Mouse (Mus musculus) liver, adult 2 months (tissue): ENCODE measurements around the gene Fgfr2. TPM values are rescaled to one million over a fixed set of nuclear protein-coding genes. Genes with fewer than 3 reads are reported as not detected.

Source experiments
- DNase-seq: peaks from one replicate; pipeline ENCODE4 v3.0.0-alpha.2; 2011; ENCODE audit warnings: low read depth, low spot score; ENCODE audit errors: extremely low read depth
- H3K27ac ChIP-seq: fragments of 200-500 bp; replicated peaks from 2 replicates; pipeline ENCODE4 v1.5.1; 2012; ENCODE audit warnings: low read depth, mild to moderate bottlenecking, control low read depth, inconsistent platforms, low read length; ENCODE audit not compliant: insufficient read depth
- H3K27me3 ChIP-seq: fragments of 200-500 bp; 2 replicates; pipeline ENCODE4 v1.6.1; 2012; ENCODE audit warnings: mild to moderate bottlenecking, moderate library complexity, low read length, inconsistent platforms; ENCODE audit not compliant: control insufficient read depth, insufficient read depth
- H3K36me3 ChIP-seq: fragments of 200-500 bp; 2 replicates; pipeline ENCODE4 v1.6.1; 2012; ENCODE audit warnings: low read length, inconsistent platforms; ENCODE audit not compliant: control insufficient read depth, insufficient read depth
- H3K4me1 ChIP-seq: fragments of 200-500 bp; 2 replicates; pipeline ENCODE4 v1.6.1; 2011; ENCODE audit warnings: low read length; ENCODE audit not compliant: control insufficient read depth, insufficient read depth
- H3K4me3 ChIP-seq: fragments of 200-500 bp; 2 replicates; pipeline ENCODE4 v1.5.1; 2011; ENCODE audit warnings: low read depth, mild to moderate bottlenecking, control low read depth, low read length, moderate library complexity; ENCODE audit not compliant: insufficient read depth
- H3K79me2 ChIP-seq: fragments of 200-500 bp; 2 replicates; pipeline ENCODE4 v1.6.1; 2012; ENCODE audit warnings: inconsistent platforms, mild to moderate bottlenecking, low read length, moderate library complexity; ENCODE audit not compliant: control insufficient read depth, insufficient read depth
- H3K9ac ChIP-seq: fragments of 200-500 bp; 2 replicates; pipeline ENCODE4 v1.6.1; 2012; ENCODE audit warnings: low read depth, mild to moderate bottlenecking, control low read depth, inconsistent platforms, low read length
- CTCF ChIP-seq: fragments of 200-500 bp; IDR thresholded peaks from 2 replicates; pipeline ENCODE4 v1.5.1; 2011; ENCODE audit warnings: low read depth, low read length, control low read depth
- POLR2A ChIP-seq: fragments of 200-500 bp; IDR thresholded peaks from 2 replicates; pipeline ENCODE4 v1.6.1; 2011; ENCODE audit warnings: low read length, control low read depth; ENCODE audit not compliant: insufficient read depth; ENCODE audit errors: extremely low read depth
- WGBS: fragments of 180-500 bp; shearing (Covaris S2); methylation state at CpG from one replicate; pipeline ENCODE4 v1.1.7; 2018; 5-methylcytosine and 5-hydroxymethylcytosine counted together
- polyA plus RNA-seq: library from polyadenylated mRNA; depleted of rRNA; stranded (reverse); fragments of >200 nt; gene quantifications from 2 replicates; pipeline ENCODE4 v1.2.3, GENCODE M21; 2012
- total RNA-seq: library from RNA; depleted of rRNA; stranded (reverse); fragments of >200 nt; gene quantifications from 2 replicates; pipeline ENCODE4 v1.2.3, GENCODE M21; 2014

Gene Fgfr2
- total and polyA plus RNA-seq, 2 experiments = 16.7 to 35.2 TPM

GRCm38 (mm10) chr7:131552781-131553180, 1570.4 kb downstream of the Fgfr2 start:
- no peak for DNase-seq
- H3K36me3 ChIP-seq = no peaks in the 10 kb centered on the region
- no peaks in the 10 kb centered on the region for H3K79me2 ChIP-seq
- H3K4me3 ChIP-seq = no peak overlapping the region
- H3K27me3 ChIP-seq = peaks cover 56% of the 10 kb centered on the region
- WGBS = 5% methylated on average over 5 of the region's 5 CpGs
- no peak overlapping the region for H3K9ac ChIP-seq
- TF ChIP-seq POLR2A (no peak), CTCF (no peak)
- H3K4me1 ChIP-seq = peaks cover 8% of the 10 kb centered on the region
- no peak overlapping the region for H3K27ac ChIP-seq

DNA sequence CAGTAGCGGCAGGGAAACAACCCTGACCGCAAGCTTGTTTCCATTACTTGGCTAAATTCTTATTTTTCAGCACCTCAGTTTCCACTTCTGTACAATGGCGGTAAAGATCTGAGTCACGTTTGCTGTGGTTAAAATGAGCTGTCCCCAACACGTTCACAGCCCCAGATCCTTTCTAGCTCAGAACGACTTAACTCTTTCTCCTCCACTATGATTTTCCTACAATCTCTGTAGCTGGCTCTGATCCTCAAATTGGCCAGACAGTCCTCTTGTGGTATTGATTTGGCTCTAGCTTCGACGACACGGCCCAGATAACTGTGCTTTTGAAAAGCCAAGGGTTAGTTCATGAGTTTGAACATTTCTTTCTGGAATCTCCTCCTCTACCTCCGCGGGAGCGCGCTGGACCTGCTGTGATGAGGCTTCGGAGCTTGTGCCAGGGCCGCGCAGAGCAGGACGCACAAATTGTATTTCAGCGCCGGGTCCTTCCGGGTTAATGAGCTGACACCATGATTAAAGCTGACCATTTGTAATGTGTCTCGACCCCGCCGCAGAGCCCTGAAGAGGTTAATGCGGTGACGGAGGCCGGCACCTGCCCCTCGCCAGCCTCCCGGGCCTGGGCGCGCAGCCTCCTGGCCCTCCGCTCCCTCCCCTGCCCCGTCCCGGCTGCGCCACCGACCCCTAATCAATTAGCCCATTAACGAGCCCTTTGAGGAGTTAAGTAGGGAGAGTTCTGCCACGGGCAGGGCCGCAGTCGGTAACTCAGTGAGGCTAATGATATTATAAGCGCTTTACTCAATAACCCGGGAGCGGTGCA, 1571.0 kb downstream of the Fgfr2 start:
- WGBS = 4% methylated on average over 42 of the region's 42 CpGs
- no peak overlapping the region for H3K9ac ChIP-seq
- TF ChIP-seq POLR2A = no peak
- TF ChIP-seq CTCF = no peak
- no peak for DNase-seq
- H3K27ac ChIP-seq = no peak overlapping the region
- no peak overlapping the region for H3K4me3 ChIP-seq
- peaks cover 56% of the 10 kb centered on the region for H3K27me3 ChIP-seq
- H3K4me1 ChIP-seq = peaks cover 8% of the 10 kb centered on the region
- no peaks in the 10 kb centered on the region for H3K79me2 ChIP-seq
- no peaks in the 10 kb centered on the region for H3K36me3 ChIP-seq

- no peaks in the 10 kb centered on the region for H3K36me3 ChIP-seq
- H3K27ac ChIP-seq = no peak overlapping the region
- no peak for TF ChIP-seq POLR2A
- TF ChIP-seq CTCF = no peak
- H3K4me1 ChIP-seq = peaks cover 5% of the 10 kb centered on the region
- H3K79me2 ChIP-seq = no peaks in the 10 kb centered on the region
- WGBS = 2% methylated on average over 4 of the region's 4 CpGs
- no peak overlapping the region for H3K4me3 ChIP-seq
- no peak overlapping the region for H3K9ac ChIP-seq
- peaks cover 55% of the 10 kb centered on the region for H3K27me3 ChIP-seq
- no peak for DNase-seq
These were observed 1571.7 kb downstream of the Fgfr2 start for GRCm38 (mm10) chr7:131551471-131551870.

GRCm38 (mm10) chr7:131548473-131548872, 1574.7 kb downstream of the Fgfr2 start, which contains the start of gene Hmx2:
Gene Hmx2 (plus strand): TSS chr7:131548773.
- DNase-seq = no peak
- H3K27ac ChIP-seq = no peak within 1 kb of the TSS
- no peak within 1 kb of the TSS for H3K9ac ChIP-seq
- no peaks in the 10 kb centered on the region for H3K36me3 ChIP-seq
- H3K4me1 ChIP-seq = peaks cover 3% of the 10 kb centered on the region; the same call in 1 of the 2 replicates
- peaks cover 55% of the 10 kb centered on the region for H3K27me3 ChIP-seq
- no peaks in the 10 kb centered on the region for H3K79me2 ChIP-seq
- no peak within 1 kb of the TSS for H3K4me3 ChIP-seq
- WGBS = 7% methylated on average over 3 of the region's 3 CpGs
- TF ChIP-seq CTCF (no peak), POLR2A (no peak)

DNA sequence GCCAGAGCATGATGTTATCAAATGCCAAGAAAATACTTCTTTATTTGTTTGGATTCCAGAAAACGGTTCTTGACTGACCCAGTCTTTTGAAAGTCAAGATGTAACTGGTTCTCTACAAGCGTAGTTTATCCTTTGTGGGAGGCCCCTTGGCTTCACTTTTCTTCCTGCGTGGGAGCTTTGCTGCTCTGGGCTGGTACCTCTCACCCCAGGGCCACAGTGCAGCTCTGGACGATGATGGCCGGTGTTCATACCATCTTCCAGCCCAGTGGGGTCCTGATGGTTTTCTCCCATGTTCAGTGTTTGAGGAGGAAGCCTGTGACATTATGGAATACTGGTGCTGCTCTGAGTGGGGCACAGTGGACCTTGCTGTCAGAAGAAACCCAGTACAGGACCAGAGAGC, 1575.7 kb downstream of the Fgfr2 start:
- DNase-seq = no peak
- peaks cover 58% of the 10 kb centered on the region for H3K27me3 ChIP-seq
- H3K36me3 ChIP-seq = no peaks in the 10 kb centered on the region
- H3K9ac ChIP-seq = no peak overlapping the region
- no peaks in the 10 kb centered on the region for H3K79me2 ChIP-seq
- H3K4me3 ChIP-seq = no peak overlapping the region
- H3K27ac ChIP-seq = no peak overlapping the region
- peaks cover 3% of the 10 kb centered on the region; the same call in 1 of the 2 replicates for H3K4me1 ChIP-seq
- WGBS = 7% methylated on average over 5 of the region's 5 CpGs
- TF ChIP-seq POLR2A (no peak), CTCF (no peak)

GRCm38 (mm10) chr7:131546423-131546822, 1576.7 kb downstream of the Fgfr2 start:
- no peak overlapping the region for H3K4me3 ChIP-seq
- no peaks in the 10 kb centered on the region for H3K36me3 ChIP-seq
- TF ChIP-seq CTCF (no peak), POLR2A (no peak)
- no peaks in the 10 kb centered on the region for H3K79me2 ChIP-seq
- peaks cover 59% of the 10 kb centered on the region for H3K27me3 ChIP-seq
- peaks cover 3% of the 10 kb centered on the region; the same call in 1 of the 2 replicates for H3K4me1 ChIP-seq
- no peak overlapping the region for H3K27ac ChIP-seq
- no peak for DNase-seq
- no peak overlapping the region for H3K9ac ChIP-seq
- 5% methylated on average over 2 of the region's 2 CpGs for WGBS
